Mouse (Mus musculus) forebrain, embryonic 11.5 days (tissue): Measurements from ENCODE around the gene Ttc28. TPM values are rescaled to one million over a fixed set of nuclear protein-coding genes. Genes with fewer than 3 reads are reported as not detected.
A peak's percentile ranks its signal among the peaks of the same experiment; 100 is the strongest.

Experiments
- ATAC-seq: fragments of 200-750 bp; cut with Nextera tagmentation; replicated peaks from 2 replicates; pipeline ENCODE4 v1.8.0; 2017; ENCODE audit warnings: moderate TSS enrichment; ENCODE audit not compliant: low FRiP score
- DNase-seq: peaks from one replicate; pipeline ENCODE4 v3.0.0-alpha.2; 2017; ENCODE audit warnings: low spot score
- H3K27ac ChIP-seq: fragments of 300-500 bp; sonication (generic); 2 replicates; pipeline ENCODE4 v1.5.1; 2014; ENCODE audit warnings: low read depth, low read length
- H3K27me3 ChIP-seq: fragments of 300-500 bp; sonication (generic); 2 replicates; pipeline ENCODE4 v1.6.1; 2014; ENCODE audit warnings: mild to moderate bottlenecking, low read length, mixed read lengths; ENCODE audit not compliant: control insufficient read depth, insufficient read depth
- H3K36me3 ChIP-seq: fragments of 300-500 bp; sonication (generic); 2 replicates; pipeline ENCODE4 v1.6.1; 2014; ENCODE audit warnings: mild to moderate bottlenecking, low read length, moderate library complexity, mixed read lengths; ENCODE audit not compliant: control insufficient read depth, insufficient read depth
- H3K4me1 ChIP-seq: fragments of 300-500 bp; sonication (generic); replicated peaks from 2 replicates; pipeline ENCODE4 v1.6.1; 2014; ENCODE audit warnings: low read length, mixed read lengths; ENCODE audit not compliant: control insufficient read depth, insufficient read depth
- H3K4me2 ChIP-seq: fragments of 300-500 bp; sonication (generic); 2 replicates; pipeline ENCODE4 v1.6.1; 2014; ENCODE audit warnings: low read depth, mild to moderate bottlenecking, low read length, moderate library complexity, mixed read lengths; ENCODE audit not compliant: severe bottlenecking
- H3K4me3 ChIP-seq: fragments of 300-500 bp; sonication (generic); 2 replicates; pipeline ENCODE4 v1.5.1; 2014; ENCODE audit warnings: low read depth, low read length
- H3K9ac ChIP-seq: fragments of 300-500 bp; sonication (generic); 2 replicates; pipeline ENCODE4 v1.6.1; 2014; ENCODE audit warnings: low read length
- H3K9me3 ChIP-seq: fragments of 300-500 bp; sonication (generic); 2 replicates; pipeline ENCODE4 v1.6.1; 2016; ENCODE audit warnings: low read length, mixed read lengths; ENCODE audit not compliant: control insufficient read depth
- WGBS: fragments of 180-500 bp; shearing (Covaris S2); extraction: QIAGEN DNeasy Blood & Tissue Kit; methylation state at CpG from one replicate; pipeline ENCODE4 v1.1.7; 2014; 5-methylcytosine and 5-hydroxymethylcytosine counted together
- polyA plus RNA-seq: library from polyadenylated mRNA; unstranded; fragments of >200 nt; fragmentation: Nextera tagmentation; extraction: Ambion mirVana; gene quantifications from 2 replicates; pipeline ENCODE4 v1.2.1, GENCODE M21; 2014

The Ttc28 gene
- polyA plus RNA-seq, 1 experiment from 2014 or later: 19.9 TPM

GRCm38 (mm10) chr5:111123050-111123746, 243.6 kb downstream of the Ttc28 start:
- ATAC-seq (0 out of 2 replicates have a peak, but pooled peaks have one; percentile 36), DNase-seq (no peak)
- no peak overlapping the region for H3K9ac ChIP-seq
- H3K27ac ChIP-seq: no peak overlapping the region
- no peaks in the 10 kb centered on the region for H3K27me3 ChIP-seq
- H3K4me3 ChIP-seq: no peak overlapping the region
- WGBS: 55% methylated on average over 12 of the region's 12 CpGs
- H3K4me1 ChIP-seq: peaks cover 10% of the 10 kb centered on the region; the same call in 1 of the 2 replicates
- no peaks in the 10 kb centered on the region for H3K9me3 ChIP-seq
- H3K36me3 ChIP-seq: no peaks in the 10 kb centered on the region
- no peak overlapping the region for H3K4me2 ChIP-seq

GRCm38 (mm10) chr5:111124620-111125200, 245.1 kb downstream of the Ttc28 start:
- H3K36me3 ChIP-seq: no peaks in the 10 kb centered on the region
- no peak overlapping the region for H3K4me2 ChIP-seq
- H3K27ac ChIP-seq: no peak overlapping the region
- no peaks in the 10 kb centered on the region for H3K27me3 ChIP-seq
- DNase-seq: no peak
- WGBS: 93% methylated on average over 7 of the region's 7 CpGs
- no peaks in the 10 kb centered on the region for H3K9me3 ChIP-seq
- peaks cover 10% of the 10 kb centered on the region; the same call in 1 of the 2 replicates for H3K4me1 ChIP-seq
- no peak overlapping the region for H3K4me3 ChIP-seq
- H3K9ac ChIP-seq: no peak overlapping the region
- no peak for ATAC-seq

GRCm38 (mm10) chr5:111125746-111126145, 246.1 kb downstream of the Ttc28 start:
- H3K36me3 ChIP-seq: no peaks in the 10 kb centered on the region
- no peak overlapping the region for H3K27ac ChIP-seq
- no peak overlapping the region for H3K4me3 ChIP-seq
- no peaks in the 10 kb centered on the region for H3K9me3 ChIP-seq
- no peak overlapping the region for H3K9ac ChIP-seq
- no peaks in the 10 kb centered on the region for H3K27me3 ChIP-seq
- ATAC-seq (no peak), DNase-seq (no peak)
- 90% methylated on average over 12 of the region's 12 CpGs for WGBS
- peaks cover 8% of the 10 kb centered on the region; the same call in 1 of the 2 replicates for H3K4me1 ChIP-seq
- H3K4me2 ChIP-seq: no peak overlapping the region

GRCm38 (mm10) chr5:111127786-111128185, 248.2 kb downstream of the Ttc28 start:
- no peaks in the 10 kb centered on the region for H3K36me3 ChIP-seq
- H3K9ac ChIP-seq: no peak overlapping the region
- H3K4me3 ChIP-seq: no peak overlapping the region
- H3K4me1 ChIP-seq: peaks cover 4% of the 10 kb centered on the region; the same call in 1 of the 2 replicates
- no peak overlapping the region for H3K27ac ChIP-seq
- no peaks in the 10 kb centered on the region for H3K9me3 ChIP-seq
- DNase-seq (no peak), ATAC-seq (no peak)
- WGBS: 87% methylated on average over 5 of the region's 5 CpGs
- H3K4me2 ChIP-seq: no peak overlapping the region
- no peaks in the 10 kb centered on the region for H3K27me3 ChIP-seq

- Histone ChIP-seq H3K9ac (no peak overlapping the region), H3K27ac (no peak overlapping the region), H3K4me3 (no peak overlapping the region), H3K9me3 (no peaks in the 10 kb centered on the region), H3K27me3 (no peaks in the 10 kb centered on the region), H3K4me1 (no peaks in the 10 kb centered on the region), H3K36me3 (no peaks in the 10 kb centered on the region), H3K4me2 (no peak overlapping the region)
- DNase-seq: no peak
- WGBS: 96% methylated on average over 8 of the region's 8 CpGs
- ATAC-seq: no peak
Observed at GRCm38 (mm10) chr5:111130121-111130520, 250.5 kb downstream of the Ttc28 start.

GRCm38 (mm10) chr5:111131561-111131960, 252.0 kb downstream of the Ttc28 start:
- no peak overlapping the region for H3K9ac ChIP-seq
- no peaks in the 10 kb centered on the region for H3K27me3 ChIP-seq
- ATAC-seq: no peak
- no peaks in the 10 kb centered on the region for H3K9me3 ChIP-seq
- H3K4me3 ChIP-seq: no peak overlapping the region
- H3K27ac ChIP-seq: no peak overlapping the region
- H3K4me1 ChIP-seq: peaks cover under 1% of the 10 kb centered on the region; the same call in 1 of the 2 replicates
- no peak overlapping the region for H3K4me2 ChIP-seq
- WGBS: 94% methylated on average over 18 of the region's 18 CpGs
- H3K36me3 ChIP-seq: no peaks in the 10 kb centered on the region
- no peak for DNase-seq

GRCm38 (mm10) chr5:111133150-111133549, 253.5 kb downstream of the Ttc28 start:
- Histone ChIP-seq H3K4me2 (no peak overlapping the region), H3K4me3 (no peak overlapping the region), H3K36me3 (no peaks in the 10 kb centered on the region), H3K9me3 (no peaks in the 10 kb centered on the region), H3K27me3 (no peaks in the 10 kb centered on the region), H3K27ac (no peak overlapping the region), H3K4me1 (peaks cover 14% of the 10 kb centered on the region), H3K9ac (no peak overlapping the region)
- no peak for DNase-seq
- ATAC-seq: no peak
- WGBS: 90% methylated on average over 5 of the region's 5 CpGs

- Histone ChIP-seq H3K4me2 (no peak overlapping the region), H3K4me3 (no peak overlapping the region), H3K9me3 (no peaks in the 10 kb centered on the region), H3K9ac (no peak overlapping the region), H3K27ac (no peak overlapping the region), H3K4me1 (peaks cover 14% of the 10 kb centered on the region), H3K36me3 (no peaks in the 10 kb centered on the region), H3K27me3 (no peaks in the 10 kb centered on the region)
- 94% methylated on average over 7 of the region's 7 CpGs for WGBS
- ATAC-seq (no peak), DNase-seq (no peak)
Observed at GRCm38 (mm10) chr5:111133754-111134153, 254.2 kb downstream of the Ttc28 start.

GRCm38 (mm10) chr5:111137283-111137682, 257.7 kb downstream of the Ttc28 start:
- no peak for DNase-seq
- H3K27me3 ChIP-seq: no peaks in the 10 kb centered on the region
- H3K4me2 ChIP-seq: no peak overlapping the region
- no peaks in the 10 kb centered on the region for H3K9me3 ChIP-seq
- H3K9ac ChIP-seq: no peak overlapping the region
- ATAC-seq: no peak
- no peaks in the 10 kb centered on the region for H3K36me3 ChIP-seq
- H3K27ac ChIP-seq: no peak overlapping the region
- H3K4me3 ChIP-seq: no peak overlapping the region
- WGBS: 34% methylated on average over 6 of the region's 6 CpGs
- H3K4me1 ChIP-seq: peaks cover 16% of the 10 kb centered on the region
